Mouse (Mus musculus) neural tube, embryonic 13.5 days (tissue): ENCODE measurements around the gene Camk2b. TPM values are rescaled to one million over a fixed set of nuclear protein-coding genes. Genes with fewer than 3 reads are reported as not detected.
"Not testable (repeated sequence)": the region's sequence is repeated elsewhere in the genome, so short reads cannot be mapped to it uniquely, and the experiment has no call there.

ENCODE experiments used
- ATAC-seq: fragments of 200-750 bp; cut with Nextera tagmentation; 2 replicates; pipeline ENCODE4 v1.8.0; 2017; ENCODE audit warnings: low read depth, mild to moderate bottlenecking, moderate TSS enrichment, moderate library complexity
- H3K27ac ChIP-seq: fragments of 300-500 bp; sonication (generic); replicated peaks from 2 replicates; pipeline ENCODE4 v1.5.1; 2015; ENCODE audit warnings: moderate library complexity, mild to moderate bottlenecking, inconsistent platforms
- H3K27me3 ChIP-seq: fragments of 300-500 bp; sonication (generic); 2 replicates; pipeline ENCODE4 v1.6.1; 2015; ENCODE audit warnings: mild to moderate bottlenecking, inconsistent platforms
- H3K36me3 ChIP-seq: fragments of 300-500 bp; sonication (generic); 2 replicates; pipeline ENCODE4 v1.6.1; 2015; ENCODE audit warnings: mild to moderate bottlenecking, inconsistent platforms
- H3K4me1 ChIP-seq: fragments of 300-500 bp; sonication (generic); replicated peaks from 2 replicates; pipeline ENCODE4 v1.6.1; 2015; ENCODE audit warnings: inconsistent platforms
- H3K4me2 ChIP-seq: fragments of 300-500 bp; sonication (generic); 2 replicates; pipeline ENCODE4 v1.6.1; 2015; ENCODE audit warnings: inconsistent platforms, mild to moderate bottlenecking, moderate library complexity
- H3K4me3 ChIP-seq: fragments of 300-500 bp; sonication (generic); 2 replicates; pipeline ENCODE4 v1.5.1; 2015; ENCODE audit warnings: mild to moderate bottlenecking, inconsistent platforms
- H3K9ac ChIP-seq: fragments of 300-500 bp; sonication (generic); 2 replicates; pipeline ENCODE4 v1.6.1; 2015; ENCODE audit warnings: moderate library complexity, mild to moderate bottlenecking, inconsistent platforms
- H3K9me3 ChIP-seq: fragments of 300-500 bp; sonication (generic); 2 replicates; pipeline ENCODE4 v1.6.1; 2016; ENCODE audit warnings: inconsistent platforms
- WGBS: fragments of 180-500 bp; shearing (Covaris S2); methylation state at CpG from one replicate; pipeline ENCODE4 v1.1.7; 2015; 5-methylcytosine and 5-hydroxymethylcytosine counted together
- polyA plus RNA-seq: library from polyadenylated mRNA; unstranded; fragments of >200 nt; fragmentation: Nextera tagmentation; extraction: Ambion mirVana; gene quantifications from 2 replicates; pipeline ENCODE4 v1.2.1, GENCODE M21; 2015

Camk2b gene
- polyA plus RNA-seq, 1 experiment from 2014 or later = 55.6 TPM

DNA sequence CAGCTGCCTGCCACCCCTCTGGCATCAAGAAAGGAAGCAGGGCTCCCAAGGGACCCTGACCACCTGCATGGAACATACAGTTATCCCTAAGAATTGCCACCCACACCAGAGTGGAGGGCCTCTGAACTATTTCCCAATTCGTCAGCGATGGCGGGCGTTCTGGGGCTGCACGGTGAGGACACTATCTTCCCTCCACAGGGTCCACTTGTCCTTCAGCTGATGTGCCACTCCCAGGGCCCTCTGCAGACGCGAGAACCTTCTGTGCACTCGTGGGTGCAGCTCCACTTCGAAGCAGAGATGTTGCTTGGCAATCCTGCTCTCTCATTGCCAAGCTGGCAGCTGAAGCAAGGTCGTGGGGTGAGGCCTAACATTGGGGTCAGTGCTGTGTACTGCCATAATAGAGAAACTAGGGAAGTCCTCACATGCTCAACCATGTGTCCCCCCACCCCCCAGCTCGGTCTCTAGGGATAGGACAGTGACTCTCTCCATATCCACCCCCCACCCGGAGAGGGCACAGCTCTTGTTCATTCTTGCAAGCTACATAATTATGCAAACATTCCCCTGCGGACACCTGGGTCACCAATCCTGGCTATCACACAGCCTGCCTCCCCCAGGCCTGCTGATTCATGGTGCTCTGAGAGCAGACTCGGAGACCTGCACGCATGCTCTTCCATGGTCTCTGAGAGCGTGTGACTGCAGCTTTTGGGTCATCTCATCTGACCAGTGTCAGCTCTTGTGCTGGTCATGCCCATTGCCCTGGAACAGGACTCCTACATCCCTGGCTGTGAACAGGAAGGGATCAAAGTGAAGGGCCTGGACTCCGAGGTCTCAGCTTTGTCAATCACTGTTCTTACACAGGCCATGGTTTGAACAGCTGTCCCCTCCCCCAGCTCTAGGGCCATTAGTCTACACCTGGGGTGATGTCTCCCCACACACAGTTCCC lies 45.0 kb downstream of the Camk2b start:
- H3K4me1 ChIP-seq = peaks cover 19% of the 10 kb centered on the region
- H3K36me3 ChIP-seq = no peaks in the 10 kb centered on the region
- H3K4me2 ChIP-seq = no peak overlapping the region
- WGBS = 75% methylated on average over 17 of the region's 17 CpGs
- H3K9me3 ChIP-seq = no peaks in the 10 kb centered on the region
- H3K9ac ChIP-seq = no peak overlapping the region
- H3K27ac ChIP-seq = no peak overlapping the region
- no peak overlapping the region for H3K4me3 ChIP-seq
- no peak for ATAC-seq
- no peaks in the 10 kb centered on the region for H3K27me3 ChIP-seq

DNA sequence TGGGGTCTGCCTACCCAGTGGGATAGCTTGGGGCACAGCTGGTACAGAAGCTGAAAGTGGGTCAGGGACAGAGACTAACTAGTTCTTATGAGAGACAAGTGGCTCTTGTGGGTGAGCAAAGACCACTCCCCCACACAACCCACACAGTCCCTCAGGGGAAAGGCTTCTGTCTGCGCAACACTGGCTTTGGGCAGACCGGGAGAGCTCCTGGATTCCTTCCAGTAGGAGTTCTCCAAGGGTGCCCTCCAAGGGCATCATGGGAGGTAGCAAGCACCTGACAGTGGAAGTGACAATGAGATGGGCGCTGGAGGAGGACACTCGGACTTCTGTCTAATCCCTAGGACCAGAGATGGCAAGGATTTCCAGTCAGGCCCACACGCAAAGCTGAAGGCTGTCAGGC lies 45.8 kb downstream of the Camk2b start:
- no peak overlapping the region for H3K4me3 ChIP-seq
- H3K4me1 ChIP-seq = peaks cover 19% of the 10 kb centered on the region
- H3K9ac ChIP-seq = no peak overlapping the region
- H3K27me3 ChIP-seq = no peaks in the 10 kb centered on the region
- ATAC-seq = no peak
- no peak overlapping the region for H3K4me2 ChIP-seq
- no peaks in the 10 kb centered on the region for H3K9me3 ChIP-seq
- no peaks in the 10 kb centered on the region for H3K36me3 ChIP-seq
- WGBS = 84% methylated on average over 5 of the region's 5 CpGs
- no peak overlapping the region for H3K27ac ChIP-seq

DNA sequence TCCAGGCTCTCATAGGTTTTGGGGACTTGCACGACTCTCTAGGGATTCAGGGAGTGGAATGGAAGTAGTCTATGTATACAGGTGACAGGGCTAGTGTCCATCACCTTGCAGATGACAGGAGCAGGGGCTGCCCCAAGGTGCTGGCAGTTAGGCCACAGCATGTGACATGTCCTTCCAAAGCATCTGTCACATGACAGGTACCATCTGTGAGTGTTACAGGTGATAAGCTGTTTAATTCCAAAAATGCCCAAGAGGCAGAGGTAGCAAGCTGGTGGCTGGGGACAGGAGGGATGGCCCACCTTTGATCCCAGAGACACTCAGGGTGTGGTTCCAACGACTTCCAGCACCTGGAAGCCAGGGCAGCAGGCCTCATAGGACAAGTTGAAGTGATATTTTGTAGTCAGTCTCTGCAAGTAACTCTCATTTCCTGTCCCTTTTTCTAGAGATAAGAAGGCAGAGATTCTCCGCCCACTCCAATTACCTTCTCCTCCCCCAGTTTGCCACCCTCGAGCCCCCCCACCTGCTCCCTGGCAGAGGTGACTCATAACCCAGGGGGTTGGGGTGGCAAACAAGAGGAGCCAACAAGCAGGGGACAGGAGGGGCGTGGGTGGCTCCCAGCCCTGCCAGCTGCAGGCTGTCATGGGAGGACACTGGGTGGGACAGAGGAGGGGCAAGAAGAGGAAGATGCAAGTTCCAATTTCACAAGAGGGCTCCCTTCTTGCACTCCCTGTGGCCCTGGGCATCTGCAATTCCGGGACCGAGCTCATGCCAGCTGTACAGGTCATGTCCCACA lies 47.7 kb downstream of the Camk2b start:
- Histone ChIP-seq H3K27me3 (no peaks in the 10 kb centered on the region), H3K9me3 (no peaks in the 10 kb centered on the region), H3K27ac (no peak overlapping the region), H3K36me3 (no peaks in the 10 kb centered on the region; the same call in 1 of the 2 replicates), H3K4me1 (peaks cover 19% of the 10 kb centered on the region), H3K9ac (no peak overlapping the region), H3K4me2 (no peak overlapping the region), H3K4me3 (no peak overlapping the region)
- WGBS = 71% methylated on average over 7 of the region's 7 CpGs
- no peak for ATAC-seq

DNA sequence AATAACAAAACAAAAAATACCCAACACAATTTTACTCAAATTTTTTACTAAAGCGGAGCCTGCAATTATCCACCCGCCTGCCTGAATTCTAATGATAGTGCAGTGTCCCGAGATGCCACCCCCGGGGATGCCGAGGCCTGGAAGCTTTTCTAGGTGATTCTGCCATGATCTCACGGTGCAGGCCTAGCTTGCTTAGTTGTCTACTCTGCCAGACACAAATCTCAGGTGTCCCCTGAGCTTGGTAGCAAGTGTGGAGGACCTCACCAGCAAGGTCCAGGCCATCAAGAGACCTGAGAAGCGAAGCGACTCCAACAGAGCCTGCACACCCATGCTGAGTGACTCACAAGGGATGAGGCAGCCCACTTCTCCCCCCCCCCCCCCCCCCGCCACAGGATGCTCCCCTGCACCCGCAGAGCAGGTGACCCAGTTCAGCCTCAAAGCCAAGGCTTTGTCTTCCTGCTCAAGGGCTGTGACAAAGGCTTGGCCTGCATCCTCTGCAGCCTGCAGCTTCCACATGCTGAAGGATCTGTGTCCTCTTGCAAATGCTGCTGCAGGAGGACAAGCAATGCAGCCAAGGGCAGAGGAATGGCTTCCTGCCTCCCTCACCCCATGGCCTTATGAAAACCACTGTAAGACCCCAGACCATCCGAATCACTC lies 48.5 kb downstream of the Camk2b start:
- Histone ChIP-seq H3K27ac (no peak overlapping the region), H3K4me3 (no peak overlapping the region), H3K4me2 (no peak overlapping the region), H3K9me3 (no peaks in the 10 kb centered on the region), H3K9ac (no peak overlapping the region), H3K36me3 (no peaks in the 10 kb centered on the region; the same call in 1 of the 2 replicates), H3K4me1 (peaks cover 19% of the 10 kb centered on the region), H3K27me3 (no peaks in the 10 kb centered on the region)
- no peak for ATAC-seq
- WGBS = 71% methylated on average over 10 of the region's 11 CpGs

DNA sequence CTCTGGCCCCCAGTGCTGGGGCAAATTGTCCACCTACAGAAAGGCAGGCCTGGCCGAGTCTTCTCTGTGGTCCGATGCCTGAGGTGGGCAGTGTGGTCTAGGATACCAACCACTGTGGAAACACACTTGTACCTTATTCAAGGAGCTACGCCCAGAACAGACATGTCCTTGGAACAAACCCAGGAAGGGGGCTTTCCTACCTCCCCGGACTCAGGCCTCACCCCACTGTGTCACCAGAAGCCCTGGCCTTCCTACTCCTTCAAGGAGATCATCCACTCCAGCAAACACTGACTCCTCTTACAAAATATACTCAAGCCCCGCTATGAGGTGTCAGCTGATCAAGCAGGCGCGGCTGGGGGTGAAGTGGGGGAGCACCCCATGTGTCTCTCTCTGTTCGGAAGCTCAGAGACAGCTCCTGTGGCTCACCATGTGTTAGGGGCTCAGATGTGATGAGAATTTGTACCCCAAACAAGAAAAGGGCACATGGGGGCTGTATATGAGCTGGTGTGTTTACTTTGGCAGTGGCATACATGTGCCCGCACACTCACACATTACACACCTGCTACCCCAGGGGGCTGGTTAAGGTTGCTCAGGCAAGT lies 49.3 kb downstream of the Camk2b start:
- no peak overlapping the region for H3K27ac ChIP-seq
- ATAC-seq = no peak
- WGBS = 69% methylated on average over 9 of the region's 9 CpGs
- H3K9ac ChIP-seq = no peak overlapping the region
- 0 out of 2 replicates have a peak, but pooled peaks cover 3% of the 10 kb centered on the region for H3K9me3 ChIP-seq
- no peak overlapping the region for H3K4me3 ChIP-seq
- H3K27me3 ChIP-seq = no peaks in the 10 kb centered on the region
- peaks cover 4% of the 10 kb centered on the region for H3K36me3 ChIP-seq
- peaks cover 19% of the 10 kb centered on the region for H3K4me1 ChIP-seq
- no peak overlapping the region for H3K4me2 ChIP-seq

DNA sequence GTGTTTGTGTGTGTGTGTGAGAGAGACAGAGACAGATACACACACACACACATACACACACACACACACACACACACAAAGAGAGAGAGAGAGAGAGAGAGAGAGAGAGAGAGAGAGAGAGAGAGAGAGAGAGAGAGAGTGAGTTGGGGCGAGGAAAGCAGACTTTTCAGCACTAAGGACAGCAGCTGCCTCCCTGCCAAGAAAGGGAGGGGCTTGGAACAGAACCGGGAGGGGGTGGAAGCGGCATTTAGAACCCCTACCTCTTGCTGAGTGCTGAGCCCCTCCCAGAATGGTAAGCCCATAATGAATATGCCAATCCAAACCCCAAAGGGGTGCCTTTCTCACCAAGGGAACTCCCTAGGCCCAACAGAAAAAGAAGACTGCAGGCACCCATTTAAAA lies 49.8 kb downstream of the Camk2b start:
- WGBS = 4% methylated on average over 2 of the region's 3 CpGs

DNA sequence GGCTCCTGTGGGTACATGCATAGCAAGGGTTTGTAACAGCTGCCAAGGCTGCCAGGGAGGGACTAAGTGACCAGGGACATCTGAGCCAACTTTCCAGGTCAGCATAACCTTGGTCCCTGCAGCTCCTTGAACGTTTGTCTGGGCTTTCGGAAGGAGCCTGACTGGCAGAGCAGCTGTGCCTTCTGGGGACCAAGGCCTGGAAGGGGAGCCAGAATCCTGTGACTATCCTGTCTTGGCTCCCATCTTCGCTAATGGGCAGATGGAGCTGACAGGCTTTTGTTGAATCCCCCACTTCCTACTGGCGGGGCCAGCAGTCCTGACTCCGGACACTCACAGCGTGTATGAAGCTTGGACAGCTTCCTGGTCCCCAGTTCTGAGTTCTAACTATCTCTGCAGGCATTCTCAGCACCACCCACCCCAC lies 51.1 kb downstream of the Camk2b start:
- no peak overlapping the region for H3K4me3 ChIP-seq
- H3K4me2 ChIP-seq = no peak overlapping the region
- H3K27ac ChIP-seq = no peak overlapping the region
- no peak for ATAC-seq
- 84% methylated on average over 6 of the region's 6 CpGs for WGBS
- peaks cover 4% of the 10 kb centered on the region; the same call in 1 of the 2 replicates for H3K4me1 ChIP-seq
- H3K9me3 ChIP-seq = 0 out of 2 replicates have a peak, but pooled peaks cover 3% of the 10 kb centered on the region
- no peak overlapping the region for H3K9ac ChIP-seq
- no peaks in the 10 kb centered on the region for H3K27me3 ChIP-seq
- H3K36me3 ChIP-seq = peaks cover 7% of the 10 kb centered on the region

More for the DNA sequence above, 49.8 kb downstream of the Camk2b start:
- H3K4me2 ChIP-seq = no peak overlapping the region
- H3K27me3 ChIP-seq = no peaks in the 10 kb centered on the region
- H3K4me3 ChIP-seq = no peak overlapping the region
- ATAC-seq = no peak
- H3K9ac ChIP-seq = no peak overlapping the region
- H3K4me1 ChIP-seq = peaks cover 15% of the 10 kb centered on the region
- peaks cover 7% of the 10 kb centered on the region for H3K36me3 ChIP-seq
- H3K27ac ChIP-seq = no peak overlapping the region
- H3K9me3 ChIP-seq = 0 out of 2 replicates have a peak, but pooled peaks cover 3% of the 10 kb centered on the region

DNA sequence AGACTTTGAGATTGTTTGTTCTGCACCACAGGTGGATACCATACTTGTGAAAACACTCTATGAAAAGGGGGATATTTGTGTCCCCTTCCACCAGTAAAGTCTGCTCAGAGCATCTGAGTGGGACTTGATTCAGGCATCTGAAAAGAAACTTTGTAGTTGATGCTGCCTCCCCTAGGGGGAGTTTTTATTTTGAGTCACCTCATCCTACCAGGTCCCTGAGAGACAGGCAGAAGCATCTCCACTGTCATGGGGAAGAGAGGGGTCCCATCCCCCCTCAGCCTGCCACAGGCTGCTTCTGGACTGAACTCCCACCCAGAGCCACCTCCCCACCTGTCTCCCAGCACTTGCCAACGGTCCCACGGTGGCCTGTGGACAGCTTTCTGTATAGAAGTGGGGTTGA lies 52.8 kb downstream of the Camk2b start:
- Histone ChIP-seq H3K4me1 (peaks cover 4% of the 10 kb centered on the region; the same call in 1 of the 2 replicates), H3K27ac (no peak overlapping the region), H3K9ac (no peak overlapping the region), H3K9me3 (0 out of 2 replicates have a peak, but pooled peaks cover 3% of the 10 kb centered on the region), H3K27me3 (no peaks in the 10 kb centered on the region), H3K36me3 (peaks cover 7% of the 10 kb centered on the region), H3K4me2 (no peak overlapping the region), H3K4me3 (no peak overlapping the region)
- no peak for ATAC-seq
- 68% methylated on average over 2 of the region's 2 CpGs for WGBS

DNA sequence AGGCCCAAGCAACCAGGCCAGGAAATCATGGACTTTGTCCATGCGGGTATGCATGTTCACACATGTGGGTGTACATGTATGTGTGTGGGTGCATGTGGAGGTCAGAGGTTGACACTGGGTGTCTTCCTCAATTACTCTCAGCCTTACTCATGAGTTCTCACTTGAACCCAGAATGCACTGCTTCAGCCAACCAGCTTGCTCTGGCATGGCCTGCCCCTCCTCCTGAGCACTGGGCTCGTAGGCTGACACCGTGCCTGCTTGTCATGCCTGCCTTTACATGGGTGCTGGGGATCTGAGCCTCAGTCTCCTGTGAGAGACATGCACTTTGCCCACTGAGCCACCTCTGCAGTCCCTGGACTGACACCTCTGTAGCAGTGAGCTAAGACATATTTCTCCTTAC lies 54.3 kb downstream of the Camk2b start:
- Histone ChIP-seq H3K4me1 (peaks cover 4% of the 10 kb centered on the region; the same call in 1 of the 2 replicates), H3K9me3 (0 out of 2 replicates have a peak, but pooled peaks cover 3% of the 10 kb centered on the region), H3K27ac (no peak overlapping the region), H3K4me2 (no peak overlapping the region), H3K4me3 (no peak overlapping the region), H3K9ac (no peak overlapping the region), H3K27me3 (no peaks in the 10 kb centered on the region), H3K36me3 (peaks cover 7% of the 10 kb centered on the region)
- WGBS = 98% methylated on average over 3 of the region's 3 CpGs
- ATAC-seq = no peak

DNA sequence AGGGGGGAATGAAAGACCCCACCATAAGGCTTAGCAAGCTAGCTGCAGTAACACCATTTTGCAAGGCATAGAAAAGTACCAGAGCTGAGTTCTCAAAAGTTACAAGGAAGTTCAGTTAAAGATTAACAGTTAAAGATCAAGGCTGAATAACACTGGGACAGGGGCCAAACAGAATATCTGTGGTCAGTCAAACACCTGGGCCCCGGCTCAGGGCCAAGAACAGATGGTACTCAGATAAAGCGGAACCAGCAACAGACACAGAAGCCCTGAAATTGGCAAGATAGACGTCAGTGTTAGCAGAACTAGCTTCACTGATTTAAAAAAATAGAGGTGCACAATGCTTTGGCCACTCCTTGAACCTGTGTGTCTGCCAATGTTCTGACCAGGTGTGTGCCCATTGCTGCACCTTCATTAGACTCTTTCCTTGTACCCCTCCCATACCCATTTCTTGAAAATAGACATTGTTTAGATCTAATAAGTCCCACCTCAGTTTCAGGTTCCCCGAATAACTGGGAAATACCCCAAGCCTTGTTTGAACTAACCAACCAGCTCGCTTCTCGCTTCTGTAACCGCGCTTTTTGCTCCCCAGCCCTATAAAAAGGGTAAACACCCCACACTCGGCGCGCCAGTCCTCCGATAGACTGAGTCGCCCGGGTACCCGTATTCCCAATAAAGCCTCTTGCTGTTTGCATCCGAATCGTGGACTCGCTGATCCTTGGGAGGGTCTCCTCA lies 55.2 kb downstream of the Camk2b start:
- H3K27ac ChIP-seq, H3K27me3 ChIP-seq, H3K4me1 ChIP-seq, H3K9ac ChIP-seq, H3K36me3 ChIP-seq, ATAC-seq, H3K4me3 ChIP-seq, H3K4me2 ChIP-seq, H3K9me3 ChIP-seq: not testable (repeated sequence)
- WGBS = 94% methylated on average over 4 of the region's 18 CpGs

DNA sequence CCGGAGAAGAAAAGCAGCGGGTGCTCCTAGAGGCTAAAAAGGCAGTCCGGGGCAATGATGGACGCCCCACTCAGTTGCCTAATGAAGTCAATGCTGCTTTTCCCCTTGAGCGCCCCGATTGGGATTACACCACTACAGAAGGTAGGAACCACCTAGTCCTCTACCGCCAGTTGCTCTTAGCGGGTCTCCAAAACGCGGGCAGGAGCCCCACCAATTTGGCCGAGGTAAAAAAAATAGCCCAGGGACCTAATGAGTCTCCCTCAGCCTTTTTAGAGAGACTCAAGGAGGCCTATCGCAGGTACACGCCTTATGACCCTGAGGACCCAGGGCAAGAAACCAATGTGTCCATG lies 58.4 kb downstream of the Camk2b start:
- H3K9ac ChIP-seq = peak overlapping the region; percentile 66
- H3K9me3 ChIP-seq, ATAC-seq, H3K4me1 ChIP-seq, H3K36me3 ChIP-seq, H3K27ac ChIP-seq: not testable (repeated sequence)
- peak overlapping the region; percentile 42 for H3K4me3 ChIP-seq
- H3K4me2 ChIP-seq = peak overlapping the region; percentile 57
- peaks cover 11% of the 10 kb centered on the region; the same call in 1 of the 2 replicates for H3K27me3 ChIP-seq
- WGBS = 27% methylated on average over 12 of the region's 13 CpGs
